Mouse (Mus musculus): ENCODE data around the gene Arl4c. TPM values are rescaled to one million over a fixed set of nuclear protein-coding genes. Genes with fewer than 3 reads are reported as not detected.

Gene Arl4c
- polyA plus RNA-seq, 1 experiment from 2014 or later: 27.4 TPM

DNA sequence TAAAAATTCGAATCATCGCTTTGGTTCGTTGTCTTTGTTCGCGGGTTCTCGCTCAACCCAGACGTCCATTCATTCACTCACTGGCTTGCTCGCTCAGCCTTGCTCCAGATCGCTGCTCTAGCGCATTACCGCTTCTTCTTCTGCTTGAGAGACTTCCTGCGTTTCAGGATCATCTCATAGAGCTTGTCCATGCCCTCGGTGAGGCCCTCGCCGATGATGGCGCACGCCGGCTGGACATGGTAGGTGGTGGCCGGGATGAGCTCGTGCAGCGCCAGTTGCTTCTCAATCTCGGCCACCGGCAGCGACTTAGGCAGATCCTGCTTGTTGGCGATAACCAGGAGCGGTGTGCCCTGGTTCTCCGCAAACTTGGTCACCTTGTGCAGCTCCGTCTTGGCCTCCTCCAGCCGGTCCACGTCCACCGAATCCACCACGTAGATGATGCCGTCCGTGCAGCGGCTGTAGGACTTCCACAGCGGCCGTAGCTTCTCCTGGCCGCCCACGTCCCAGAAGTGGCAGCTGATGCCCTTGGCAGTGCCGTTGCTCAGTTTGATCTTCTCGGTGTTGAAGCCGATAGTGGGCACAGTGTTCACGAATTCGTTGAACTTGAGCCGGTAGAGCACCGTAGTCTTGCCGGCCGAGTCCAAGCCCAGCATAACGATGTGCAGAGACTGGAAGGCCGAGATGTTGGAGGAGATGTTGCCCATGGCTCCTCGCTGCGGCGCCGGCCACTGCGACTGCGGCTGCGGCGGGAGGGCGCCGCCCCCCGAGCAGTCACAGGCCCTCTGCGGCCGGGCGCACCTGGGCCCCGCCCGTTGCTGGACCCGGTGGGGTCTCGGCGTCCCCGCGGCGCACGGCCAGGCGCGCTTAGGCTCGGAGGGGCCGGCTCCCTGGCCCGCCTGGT, 810 bp downstream of the Arl4c start:
- DNase-seq (ENCODE audit: low spot score): peak; percentile 58

DNA sequence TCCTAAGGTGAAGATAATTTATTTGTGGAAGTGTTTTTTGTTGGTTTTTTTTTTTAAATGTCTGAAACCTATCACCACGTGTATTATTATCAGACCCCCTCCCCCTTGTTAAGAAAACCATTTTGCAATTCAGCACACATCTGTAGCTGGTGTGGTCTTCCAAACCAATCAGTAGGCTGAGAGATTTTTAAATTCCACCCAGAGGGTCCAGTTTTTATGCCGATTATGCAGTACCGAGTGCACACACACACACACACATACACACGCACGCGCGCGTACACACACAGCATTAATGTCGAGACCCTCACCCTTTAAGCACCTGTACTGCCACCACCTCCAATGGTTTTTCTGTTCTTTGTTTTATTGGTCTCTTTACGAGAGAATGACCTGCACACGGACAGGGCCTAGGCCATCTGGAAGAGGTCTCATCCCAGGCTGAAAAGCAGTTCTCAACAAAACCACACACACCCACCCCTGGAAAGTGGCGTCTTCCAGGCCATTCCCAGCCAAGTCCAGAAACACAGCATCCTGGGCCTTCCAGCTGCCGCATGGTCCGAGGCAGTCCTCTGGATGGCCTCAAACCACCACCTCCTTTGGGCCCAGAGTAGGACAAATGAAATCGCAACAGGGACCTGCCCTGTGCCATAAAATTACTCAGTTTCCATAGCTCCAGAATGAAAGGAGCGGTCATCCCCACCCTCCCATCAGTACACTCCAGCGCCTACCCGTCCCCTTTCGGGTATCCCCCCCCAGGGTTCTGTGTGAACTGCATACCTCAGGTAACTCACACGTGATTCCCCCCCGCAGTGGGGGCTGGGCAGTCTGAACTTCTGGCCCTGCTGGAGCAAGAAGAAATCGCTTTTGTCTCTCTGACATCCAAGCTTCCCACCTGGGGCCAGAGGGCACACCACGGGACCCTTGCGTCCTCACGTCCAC, 1.9 kb downstream of the Arl4c start:
- peak; percentile 79 for DNase-seq (ENCODE audit: low spot score)

DNA sequence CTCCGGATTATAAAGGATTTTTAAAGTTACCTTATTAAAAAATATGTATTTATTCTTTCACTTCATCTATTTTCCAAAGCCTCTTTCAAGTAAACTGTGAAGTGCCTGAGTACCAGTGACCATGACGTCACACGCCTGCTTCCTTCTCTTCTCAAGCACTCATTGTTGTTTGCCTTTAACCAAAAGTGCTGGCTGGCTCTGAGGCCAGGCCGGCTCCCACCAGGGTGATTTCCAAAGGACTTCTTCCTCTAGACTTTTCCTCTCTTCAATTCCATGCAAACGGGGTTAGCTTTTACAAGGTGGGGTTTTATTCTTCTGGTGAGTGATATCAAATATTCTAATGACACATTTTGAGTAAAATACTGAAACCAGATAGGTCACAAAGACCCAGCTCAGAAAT, 2.6 kb downstream of the Arl4c start:
- DNase-seq (ENCODE audit: low spot score): peak; percentile 59

- no peak for DNase-seq (ENCODE audit: low spot score)
Observed at GRCm38 (mm10) chr1:88698926-88699325, 3.1 kb downstream of the Arl4c start.

GRCm38 (mm10) chr1:88698131-88698530, 3.9 kb downstream of the Arl4c start:
- DNase-seq (ENCODE audit: low spot score): no peak

GRCm38 (mm10) chr1:88696408-88696807, 5.6 kb downstream of the Arl4c start:
- no peak for DNase-seq (ENCODE audit: low spot score)

DNA sequence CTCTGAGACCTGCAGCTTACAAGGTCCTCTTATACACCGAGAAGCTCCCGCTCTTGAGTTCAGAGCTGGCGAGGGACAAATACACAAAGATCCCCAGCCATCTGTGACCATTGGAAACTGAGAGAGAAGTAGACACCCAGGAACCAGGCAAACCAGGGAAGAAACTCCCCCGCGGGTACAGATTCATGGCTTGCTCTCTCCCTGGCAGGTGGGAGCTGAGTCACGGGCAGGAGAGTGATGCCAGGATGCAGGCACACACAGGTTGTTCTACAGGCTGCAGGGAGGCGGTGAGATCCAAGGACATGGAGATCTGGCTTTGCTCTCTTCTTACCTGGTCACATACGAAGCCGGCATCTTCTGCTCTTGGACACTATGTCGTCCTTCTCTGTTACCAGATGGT, 7.7 kb downstream of the Arl4c start:
- peak; percentile 39 for DNase-seq (ENCODE audit: low spot score)

DNA sequence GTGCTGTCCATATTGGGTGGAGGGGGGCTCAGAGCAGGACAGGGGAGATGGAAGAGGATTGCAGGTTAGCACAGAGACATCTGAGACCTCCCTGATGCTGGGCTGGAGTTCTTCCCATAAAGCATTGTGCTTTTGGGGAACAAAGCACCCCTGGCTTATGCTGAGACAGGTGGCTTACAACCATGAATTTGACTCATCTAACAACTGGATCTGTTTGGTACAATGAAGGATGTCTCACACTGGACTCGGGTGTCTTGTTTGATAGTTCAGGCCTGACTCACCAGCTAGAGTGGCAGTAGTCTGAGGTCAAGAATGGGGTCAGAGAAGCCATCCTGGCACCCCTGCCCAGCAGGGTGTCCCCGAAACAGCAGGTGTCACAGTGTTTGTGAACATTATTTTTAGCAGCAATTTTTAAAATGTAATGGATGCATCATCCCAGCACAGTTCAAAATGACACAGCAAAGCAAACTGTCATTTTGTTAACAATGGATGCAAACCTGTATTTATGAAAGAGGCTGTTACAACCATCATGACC, 9.7 kb downstream of the Arl4c start:
- DNase-seq (ENCODE audit: low spot score): no peak

GRCm38 (mm10) chr1:88690601-88691000, 11.4 kb downstream of the Arl4c start:
- no peak for DNase-seq (ENCODE audit: low spot score)

DNA sequence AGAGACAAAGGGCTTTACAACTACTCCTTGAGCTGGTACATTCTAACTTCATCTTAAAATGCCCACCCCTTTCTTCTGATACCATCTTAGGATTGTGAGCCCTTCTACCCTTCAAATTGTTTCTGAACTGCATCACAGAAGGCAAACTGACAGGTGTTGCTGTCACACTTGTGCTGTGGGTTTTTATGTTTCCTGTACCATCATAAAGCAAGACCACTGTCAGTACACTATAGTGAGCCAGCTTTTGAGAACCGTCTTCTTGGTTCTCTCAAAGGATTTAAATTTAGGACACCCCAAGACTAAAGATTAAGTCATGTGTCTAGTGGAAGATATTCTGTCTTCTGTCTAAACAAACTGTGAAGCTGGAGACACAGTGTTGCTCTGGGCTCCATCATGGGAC, 17.3 kb downstream of the Arl4c start:
- DNase-seq (ENCODE audit: low spot score): peak; percentile 78

DNA sequence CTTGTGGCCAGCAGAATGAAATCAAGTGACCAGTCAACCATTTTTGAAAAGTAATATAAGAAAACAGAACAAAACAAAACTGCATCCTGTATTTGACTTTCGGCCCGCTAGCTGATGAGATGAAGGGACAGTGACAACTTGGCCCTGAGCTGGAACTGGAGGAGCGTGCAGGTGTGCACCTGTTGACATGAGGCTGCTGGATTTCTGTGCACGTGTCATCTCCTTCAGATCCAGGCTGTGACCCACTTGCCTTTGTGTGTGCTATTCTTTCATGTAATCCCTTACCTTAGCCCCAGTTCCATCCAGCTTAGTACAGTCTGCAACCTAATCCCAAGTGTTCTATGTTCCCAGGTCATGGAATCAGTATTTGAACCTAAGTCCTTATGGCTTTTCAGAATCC, 20.4 kb downstream of the Arl4c start:
- DNase-seq (ENCODE audit: low spot score): peak; percentile 80

DNA sequence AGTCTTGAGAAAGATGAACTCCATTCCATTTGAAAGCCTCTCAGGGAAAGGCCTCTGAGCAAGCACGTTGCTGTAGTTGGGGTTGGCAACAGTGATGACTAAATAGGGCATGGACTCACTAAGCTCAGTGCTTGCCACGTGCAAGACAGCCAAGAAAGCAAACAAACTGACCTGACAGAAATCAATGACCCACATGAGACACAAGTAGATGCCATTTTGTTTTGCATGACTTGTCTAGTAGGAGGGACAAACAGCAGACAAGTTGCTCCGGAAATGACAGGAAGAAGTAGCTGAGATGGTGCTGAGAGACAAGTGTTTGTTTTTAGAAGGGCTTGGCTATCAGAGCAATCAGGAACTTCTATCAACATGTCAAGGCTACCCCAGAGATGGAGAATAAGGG, 21.2 kb downstream of the Arl4c start:
- DNase-seq (ENCODE audit: low spot score): peak; percentile 39

- no peak for DNase-seq (ENCODE audit: low spot score)
Observed at GRCm38 (mm10) chr1:88678231-88678739, 23.7 kb downstream of the Arl4c start.

GRCm38 (mm10) chr1:88670807-88671206, 31.2 kb downstream of the Arl4c start:
- no peak for DNase-seq (ENCODE audit: low spot score)

DNA sequence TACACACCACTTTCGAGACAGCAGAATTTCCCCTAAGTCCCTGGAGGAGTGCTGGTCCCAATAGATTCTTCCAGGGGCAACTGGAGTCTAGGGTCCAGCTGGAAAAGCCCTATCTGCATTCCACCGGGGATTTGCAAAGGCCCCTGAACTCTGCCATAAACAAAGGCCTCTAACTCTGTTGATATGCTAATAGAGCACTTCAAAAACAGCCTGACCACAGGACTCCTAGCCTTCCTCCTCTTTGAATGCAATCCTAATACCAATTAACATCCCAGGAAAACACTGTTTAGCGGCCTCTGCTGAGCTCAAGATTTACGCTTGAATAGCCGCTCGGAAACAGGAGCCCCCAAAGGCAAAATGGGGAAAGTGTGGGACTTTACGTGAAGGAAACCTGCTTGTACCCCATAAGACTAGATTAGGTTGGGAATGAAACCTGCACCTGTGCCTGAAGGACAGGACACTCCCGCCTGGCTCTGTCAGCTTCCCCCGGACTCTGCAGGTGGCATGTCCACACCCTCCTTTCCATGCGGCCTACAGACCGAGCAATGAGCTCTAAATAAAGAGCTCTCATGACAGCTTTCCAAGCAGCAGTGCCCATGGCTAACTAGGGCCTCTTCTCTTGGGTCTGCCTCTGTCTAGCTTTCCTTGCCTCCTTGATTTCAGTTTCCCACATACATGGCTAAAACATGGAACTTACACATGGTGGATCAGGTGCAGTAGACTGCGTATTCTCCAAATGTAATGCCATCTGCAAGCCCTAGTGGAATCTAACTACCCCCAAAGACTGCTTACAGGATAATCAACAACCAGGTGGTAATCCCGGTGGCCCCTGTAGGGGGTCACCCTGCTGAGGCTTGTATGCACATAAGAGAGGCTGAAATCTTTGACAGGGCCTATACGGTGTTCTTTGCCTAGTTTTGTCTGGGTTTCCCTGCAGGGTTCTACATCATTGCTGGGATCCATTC, 32.9 kb downstream of the Arl4c start:
- no peak for DNase-seq (ENCODE audit: low spot score)

DNA sequence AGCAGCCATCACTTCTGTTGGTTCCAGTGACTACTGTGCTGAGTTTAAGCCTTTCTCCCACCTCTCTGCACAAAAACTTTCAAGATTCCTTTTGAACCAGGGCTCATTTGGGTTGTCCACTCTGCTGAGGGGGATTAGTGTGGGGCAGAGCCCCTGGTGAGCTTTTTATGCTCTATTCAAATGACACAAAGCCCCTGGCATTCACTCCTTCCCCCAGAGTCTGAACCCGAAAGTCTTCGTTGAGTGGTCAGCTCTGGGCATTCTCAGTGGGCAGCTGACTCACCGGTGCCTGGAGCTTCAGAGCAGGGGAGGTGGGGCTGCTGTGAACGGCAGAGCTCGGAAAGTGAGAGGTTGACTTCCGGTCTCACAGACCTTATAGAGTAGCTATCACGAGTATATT, 33.7 kb downstream of the Arl4c start:
- no peak for DNase-seq (ENCODE audit: low spot score)

DNA sequence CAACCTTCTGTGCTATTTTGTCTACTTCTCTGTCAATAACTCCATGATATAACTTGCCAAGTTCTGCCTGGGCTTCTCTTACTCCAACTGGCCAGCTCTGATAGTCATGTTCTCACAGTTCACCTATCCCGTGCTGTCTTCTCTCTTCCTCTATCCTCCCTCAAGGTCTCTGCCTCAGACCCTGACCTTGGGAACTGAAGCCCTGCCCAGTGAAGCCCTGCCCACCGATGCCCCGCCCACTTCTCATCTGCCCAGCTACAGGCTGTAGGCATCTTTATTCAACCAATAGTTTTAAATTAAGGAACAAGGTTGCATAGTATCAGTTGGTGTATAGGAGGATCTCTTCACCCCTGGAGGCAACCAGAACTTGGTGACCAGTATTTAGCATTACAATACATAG, 37.4 kb downstream of the Arl4c start:
- no peak for DNase-seq (ENCODE audit: low spot score)

GRCm38 (mm10) chr1:88662736-88663135, 39.3 kb downstream of the Arl4c start:
- DNase-seq (ENCODE audit: low spot score): no peak

- no peak for DNase-seq (ENCODE audit: low spot score)
Observed at GRCm38 (mm10) chr1:88661209-88661608, 40.8 kb downstream of the Arl4c start.

DNA sequence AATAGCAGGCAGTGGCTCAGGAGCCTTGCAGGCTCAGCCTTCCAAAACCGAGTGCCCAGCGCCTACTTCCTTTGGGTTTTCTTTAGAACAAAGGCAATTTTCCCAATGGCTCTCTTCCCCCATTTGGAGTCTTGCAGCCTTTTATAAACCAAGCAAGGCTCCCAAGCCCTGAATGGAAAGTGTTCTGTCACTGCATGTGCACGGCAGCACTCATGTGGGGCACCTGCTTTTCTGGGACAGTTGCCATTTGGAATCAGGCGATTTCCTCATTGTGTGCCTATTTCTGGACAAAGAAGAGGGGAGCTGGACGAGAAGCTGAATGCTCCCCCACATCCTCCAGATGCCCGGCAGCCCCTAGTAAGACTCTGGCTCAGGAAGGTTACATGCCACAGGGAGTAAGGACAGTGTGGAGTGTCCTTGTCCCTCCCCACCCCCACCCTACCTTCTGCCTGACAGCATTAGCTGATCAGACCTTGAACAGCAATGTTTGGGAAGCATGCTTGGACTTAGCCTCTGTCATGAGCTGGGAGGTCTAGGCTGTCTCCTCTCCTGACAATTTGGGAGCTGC, 43.6 kb downstream of the Arl4c start:
- DNase-seq (ENCODE audit: low spot score): no peak
